Mouse (Mus musculus) heart, postnatal 0 days (tissue): Measurements from ENCODE around the gene Gnptab.

Source experiments
- CTCF ChIP-seq: IDR thresholded peaks from 2 replicates; pipeline ENCODE4 v1.5.1; 2016; ENCODE audit warnings: antibody characterized with exemption, control low read depth, low read depth
- EP300 ChIP-seq: IDR thresholded peaks from 2 replicates; pipeline ENCODE4 v1.6.1; 2016; ENCODE audit warnings: antibody characterized with exemption, low read depth

DNA sequence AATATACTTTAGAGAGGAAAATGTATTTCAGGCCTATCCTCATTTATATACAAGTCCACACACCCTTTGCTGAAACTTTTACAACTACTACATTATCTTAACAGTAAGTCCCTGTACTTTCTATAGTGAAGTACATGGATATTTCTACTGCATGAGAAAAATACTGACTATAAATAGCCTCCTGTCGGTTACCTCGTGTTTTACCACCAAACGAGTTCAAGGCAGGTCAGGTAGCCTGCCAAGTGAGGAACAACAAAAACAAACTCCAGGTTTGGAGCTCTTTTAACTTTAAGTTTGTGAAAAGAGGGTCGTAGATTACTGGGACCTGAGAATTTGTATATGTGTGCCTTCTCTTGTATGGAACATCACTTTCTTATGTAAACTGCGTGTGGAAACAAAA is 5.1 kb downstream of the Gnptab start:
- no peak for TF ChIP-seq CTCF
- no peak for TF ChIP-seq EP300
